Mouse (Mus musculus) adrenal gland, adult (tissue): Measurements from ENCODE around the gene Rbm19.

Experiments
- DNase-seq, 2 experiments: peaks; one replicate each; pipeline ENCODE4 v3.0.0; 2022 to 2023; ENCODE audit warnings: low spot score in 1 of 2; ENCODE audit not compliant: inconsistent age in 2 of 2

The Rbm19 gene

DNA sequence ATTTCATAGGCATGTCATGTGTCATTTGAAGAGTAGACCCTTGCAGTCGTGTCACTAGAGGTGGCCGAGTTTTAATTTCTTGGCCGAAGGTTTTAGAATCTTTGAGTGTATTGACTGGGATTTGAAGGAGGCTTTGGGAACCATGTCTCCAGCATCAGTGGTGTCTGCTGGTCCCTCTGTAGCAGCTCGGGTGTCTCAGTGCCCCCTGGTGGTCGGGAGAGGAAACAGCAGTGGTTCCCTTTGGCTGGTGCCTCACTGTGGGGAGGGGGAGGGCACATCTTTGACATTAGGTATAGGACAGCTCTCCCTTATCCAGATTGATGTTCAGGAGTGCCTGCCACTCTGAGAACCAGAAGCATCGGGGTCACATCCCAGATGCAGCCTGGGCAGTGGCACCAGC lies 17.7 kb downstream of the Rbm19 start:
- peak; percentile 33 to 80 for DNase-seq

DNA sequence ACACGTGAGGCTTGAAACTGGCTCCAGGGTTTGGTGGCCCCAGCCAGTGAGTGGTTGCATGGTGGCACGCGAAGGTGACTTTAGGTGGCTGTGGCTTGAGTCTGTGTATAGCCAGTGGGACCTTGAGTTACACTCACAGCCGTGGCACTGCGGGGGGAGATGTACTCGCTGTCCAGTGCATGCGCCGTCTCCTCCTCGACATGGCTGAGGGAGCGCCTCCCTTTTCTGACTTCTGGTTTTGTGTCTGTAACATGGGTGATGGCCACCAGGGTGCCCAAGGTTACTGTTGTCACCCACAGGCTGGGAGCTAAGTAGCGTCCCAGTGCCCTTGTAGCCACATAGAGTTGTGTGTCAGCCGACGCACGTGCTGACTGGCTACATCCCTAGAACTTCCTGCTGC lies 19.1 kb downstream of the Rbm19 start:
- no peak for DNase-seq

GRCm38 (mm10) chr5:120135823-120136222 lies 19.6 kb downstream of the Rbm19 start:
- no peak for DNase-seq

DNA sequence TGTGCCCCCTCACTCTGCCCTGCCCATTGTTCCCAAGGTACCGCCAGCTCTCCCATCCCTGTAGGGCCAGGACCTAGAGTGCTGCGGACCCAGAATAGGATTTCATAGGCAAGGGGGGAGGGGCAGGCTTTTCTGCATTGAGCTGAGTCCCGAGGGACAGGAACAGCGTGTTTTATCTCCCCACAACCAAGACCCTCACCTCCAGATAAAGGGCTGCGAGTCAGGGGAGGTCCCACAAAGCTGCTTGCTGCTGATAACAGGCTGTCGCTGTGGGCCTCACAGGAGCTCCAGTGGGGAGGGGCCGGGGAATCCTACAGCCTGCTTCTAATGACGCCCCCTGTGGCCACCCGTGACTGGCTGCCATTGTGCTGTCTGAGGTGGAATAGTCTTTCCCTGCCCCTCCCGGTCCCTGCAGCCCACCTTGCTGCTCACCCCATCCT lies 20.0 kb downstream of the Rbm19 start:
- no peak for DNase-seq

GRCm38 (mm10) chr5:120137038-120137437 lies 20.8 kb downstream of the Rbm19 start:
- DNase-seq: no peak

- DNase-seq: no peak
Measured at GRCm38 (mm10) chr5:120137846-120138245, 21.6 kb downstream of the Rbm19 start.

DNA sequence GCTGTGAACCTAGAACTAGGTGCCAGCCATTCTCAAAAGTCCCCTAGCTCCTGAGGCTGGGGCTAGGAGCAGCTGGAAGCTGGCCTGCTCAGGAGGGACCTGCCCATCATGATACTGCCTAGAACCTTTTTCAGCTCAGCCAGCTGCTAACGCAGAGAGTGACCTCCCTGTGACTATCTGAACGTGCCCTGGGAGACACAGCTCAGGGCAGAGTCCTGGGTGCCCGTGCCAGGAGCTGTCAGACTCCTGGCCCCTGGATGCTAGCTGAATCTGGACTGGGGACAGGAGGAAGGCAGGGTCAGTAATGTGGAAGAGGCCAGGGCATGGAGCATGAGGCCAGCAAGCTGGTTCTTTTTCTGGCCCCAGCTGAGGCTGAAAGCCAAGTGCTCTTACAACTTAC lies 22.1 kb downstream of the Rbm19 start:
- no peak for DNase-seq

GRCm38 (mm10) chr5:120139224-120139623 lies 23.0 kb downstream of the Rbm19 start:
- DNase-seq: no peak

GRCm38 (mm10) chr5:120143941-120144340 lies 27.7 kb downstream of the Rbm19 start:
- no peak for DNase-seq

DNA sequence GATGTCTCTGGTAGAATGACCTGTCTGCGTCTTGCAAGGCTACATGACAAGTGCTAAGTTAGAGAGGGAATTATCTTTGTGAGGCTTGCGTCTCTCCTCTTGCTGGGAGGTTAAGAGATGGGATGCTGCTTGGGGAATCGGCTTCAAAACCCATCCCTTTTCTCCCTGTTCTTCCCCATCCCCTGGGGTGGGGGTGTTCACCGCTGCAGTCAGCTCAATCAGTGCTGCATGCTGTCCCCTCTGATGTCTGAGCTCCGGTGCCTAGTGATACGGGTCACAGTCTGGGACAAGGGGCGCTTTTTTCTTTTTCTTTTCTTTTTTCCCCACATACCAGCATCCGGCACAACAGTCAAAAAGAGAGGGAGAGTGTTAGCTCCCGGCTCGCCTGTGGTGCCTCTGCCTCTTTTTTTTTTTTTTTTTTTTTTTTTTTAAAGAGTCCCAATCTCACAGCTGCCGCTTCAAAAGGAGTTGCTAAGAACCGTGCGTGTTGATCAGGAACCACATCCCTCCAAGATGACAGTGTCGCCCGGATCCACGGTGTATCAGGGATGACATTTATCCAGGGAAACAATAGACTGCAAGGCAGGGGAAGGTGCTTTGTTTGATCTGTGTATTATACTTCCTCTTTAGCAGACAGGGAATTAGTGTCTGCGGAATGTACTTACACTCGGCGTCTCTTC lies 29.2 kb downstream of the Rbm19 start:
- no peak for DNase-seq

GRCm38 (mm10) chr5:120146051-120146385 lies 29.8 kb downstream of the Rbm19 start:
- DNase-seq: peak in 1 of 2 experiments; percentile 53

DNA sequence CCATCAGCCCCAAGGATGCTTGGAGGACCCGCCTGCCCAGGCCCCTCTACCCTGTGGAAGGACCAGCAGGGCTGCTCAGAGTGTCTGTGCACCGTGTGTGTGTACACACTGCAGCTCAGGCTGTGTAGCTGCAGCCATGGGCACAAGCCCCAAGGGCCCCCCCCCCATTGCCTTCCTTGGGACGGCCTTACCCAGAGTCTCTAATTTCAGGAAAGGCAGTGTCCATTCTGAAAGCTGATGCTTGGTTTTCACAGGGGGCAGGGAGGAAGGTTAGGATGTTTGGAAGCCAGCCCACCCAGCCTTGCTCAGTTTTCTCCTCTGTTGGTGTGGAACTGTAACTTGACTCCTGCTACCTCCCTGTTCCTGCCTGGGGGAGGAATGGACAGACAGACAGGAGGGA lies 30.6 kb downstream of the Rbm19 start:
- no peak for DNase-seq

DNA sequence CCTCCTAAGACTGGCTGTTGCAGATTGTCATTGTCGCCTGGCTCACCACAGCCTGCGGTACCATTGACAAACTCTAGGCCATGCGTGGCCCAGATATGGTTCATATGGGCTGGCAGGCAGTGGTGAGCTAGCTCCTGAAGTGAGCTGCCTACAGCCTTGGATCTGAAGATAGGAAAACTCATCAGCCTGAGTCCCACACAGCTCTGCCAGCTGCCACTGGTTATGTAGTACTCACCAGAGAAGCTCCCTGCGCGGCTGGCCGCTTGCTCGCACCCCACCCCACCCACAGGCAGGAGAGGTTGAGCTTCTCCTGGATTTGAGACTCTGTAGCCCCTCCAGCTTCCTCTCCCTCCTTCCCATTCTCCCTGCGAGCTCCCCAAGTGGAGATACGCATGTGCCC lies 32.0 kb downstream of the Rbm19 start:
- DNase-seq: no peak

- DNase-seq: no peak
Measured at GRCm38 (mm10) chr5:120151145-120151544, 34.9 kb downstream of the Rbm19 start.

DNA sequence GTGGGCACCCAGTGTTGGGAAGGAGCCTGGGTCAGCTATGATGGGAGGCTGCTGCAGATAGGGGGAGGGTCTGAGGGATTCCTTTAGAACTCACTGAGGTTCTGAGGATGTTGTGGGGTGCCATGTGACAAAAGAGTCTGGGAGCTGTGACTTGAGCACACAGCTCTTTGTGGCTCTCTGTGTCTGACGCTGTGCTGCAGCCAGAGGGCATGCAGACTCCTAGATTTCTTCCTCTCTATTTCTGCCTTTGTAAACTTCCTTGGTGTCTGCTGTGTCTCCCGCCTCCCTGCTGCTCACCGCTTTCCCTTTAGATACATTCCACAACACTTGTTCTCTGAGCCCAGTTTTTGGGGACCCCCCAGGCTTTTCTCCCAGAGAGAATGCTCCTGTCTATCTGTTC lies 36.9 kb downstream of the Rbm19 start:
- DNase-seq: no peak

DNA sequence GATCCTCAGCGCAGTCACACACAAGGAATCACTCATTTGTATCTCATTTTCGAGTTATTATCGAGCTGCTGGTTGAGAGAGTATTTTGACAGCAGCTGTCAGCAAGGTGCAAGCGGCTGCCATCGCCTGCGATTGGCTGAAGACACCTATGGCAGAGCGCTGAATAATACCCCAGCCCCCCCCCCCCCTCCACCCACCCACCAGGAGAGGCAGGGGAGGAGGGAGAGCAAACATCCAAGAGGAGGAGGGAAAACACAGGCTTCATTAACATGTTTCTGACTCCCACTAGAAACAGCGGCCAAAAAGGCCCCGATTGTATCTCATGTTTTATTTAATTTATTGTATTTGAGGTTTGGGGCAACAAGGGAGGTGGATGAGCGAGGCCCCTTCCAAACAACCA lies 39.4 kb downstream of the Rbm19 start:
- no peak for DNase-seq

- peak in 1 of 2 experiments; percentile 41 for DNase-seq
Measured at GRCm38 (mm10) chr5:120156166-120156909, 40.1 kb downstream of the Rbm19 start.

- DNase-seq: no peak
Measured at GRCm38 (mm10) chr5:120157115-120157514, 40.9 kb downstream of the Rbm19 start.

GRCm38 (mm10) chr5:120158476-120158875 lies 42.2 kb downstream of the Rbm19 start:
- DNase-seq: no peak

GRCm38 (mm10) chr5:120160923-120161658 lies 44.8 kb downstream of the Rbm19 start:
- DNase-seq: peak in 1 of 2 experiments; percentile 38

DNA sequence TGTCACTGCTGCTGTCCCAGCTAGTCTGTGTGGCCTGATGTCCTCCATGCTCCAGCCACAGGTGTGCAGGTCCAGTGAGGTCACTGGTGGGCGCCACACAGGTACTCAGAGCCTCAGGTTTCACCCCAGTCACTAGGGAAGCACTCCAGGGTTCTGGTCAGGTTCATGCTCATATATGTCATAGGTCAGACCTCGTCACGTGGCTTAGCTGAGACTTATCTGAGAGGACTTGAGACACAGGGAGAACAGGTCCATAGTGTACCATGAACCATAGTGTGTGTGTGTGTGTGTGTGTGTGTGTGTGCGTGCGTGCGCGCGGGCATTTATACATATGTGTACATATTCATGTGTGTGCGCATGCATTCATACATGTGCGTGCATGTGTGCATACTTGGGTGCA lies 46.4 kb downstream of the Rbm19 start:
- no peak for DNase-seq

GRCm38 (mm10) chr5:120163428-120163827 lies 47.2 kb downstream of the Rbm19 start:
- DNase-seq: no peak
